Mouse (Mus musculus): ENCODE data around the gene Sh3bgr. TPM values are rescaled to one million over a fixed set of nuclear protein-coding genes. Genes with fewer than 3 reads are reported as not detected.

Sh3bgr gene
- total and polyA plus RNA-seq, 2 experiments from 2014 or later: 227 to 622 TPM

GRCm38 (mm10) chr16:96187619-96188018, 12.6 kb upstream of the Sh3bgr start:
- Histone ChIP-seq H3K4me3 (ENCODE audit: low read depth, low read length) (no peak overlapping the region), H3K9ac (replicated peaks; ENCODE audit: low read depth, low read length) (no peak overlapping the region), H3K4me1 (ENCODE audit: control insufficient read depth, insufficient read depth) (0 out of 2 replicates have a peak, but pooled peaks cover 2% of the 10 kb centered on the region), H3K27me3 (ENCODE audit: control insufficient read depth, insufficient read depth, low read length) (no peaks in the 10 kb centered on the region), H3K9me3 (replicated peaks; ENCODE audit: control insufficient read depth, low read length) (no peaks in the 10 kb centered on the region), H3K36me3 (replicated peaks; ENCODE audit: control insufficient read depth, insufficient read depth, low read length) (no peaks in the 10 kb centered on the region), H3K4me2 (ENCODE audit: low read depth, low read length) (no peak overlapping the region), H3K27ac (ENCODE audit: low read depth) (no peak overlapping the region)
- WGBS: 73% methylated on average over 5 of the region's 5 CpGs
- DNase-seq (ENCODE audit: low spot score) (no peak), ATAC-seq (ENCODE audit: insufficient read depth, low read depth) (no peak)
- no peak for TF ChIP-seq EP300 (IDR thresholded peaks at IDR 0.05; ENCODE audit: low read depth)

- Histone ChIP-seq H3K27ac (ENCODE audit: low read depth) (peak within 1 kb of the TSS; percentile 90), H3K36me3 (replicated peaks; ENCODE audit: control insufficient read depth, insufficient read depth, low read length) (no peaks in the 10 kb centered on the region), H3K9ac (replicated peaks; ENCODE audit: low read depth, low read length) (peak within 1 kb of the TSS; percentile 64), H3K9me3 (replicated peaks; ENCODE audit: control insufficient read depth, low read length) (no peaks in the 10 kb centered on the region), H3K4me1 (ENCODE audit: control insufficient read depth, insufficient read depth) (0 out of 2 replicates have a peak, but pooled peaks cover 6% of the 10 kb centered on the region), H3K4me2 (ENCODE audit: low read depth, low read length) (peak within 1 kb of the TSS; percentile 92), H3K4me3 (ENCODE audit: low read depth, low read length) (peak within 1 kb of the TSS; percentile 91), H3K27me3 (ENCODE audit: control insufficient read depth, insufficient read depth, low read length) (no peaks in the 10 kb centered on the region)
- TF ChIP-seq CTCF (IDR thresholded peaks at IDR 0.05; ENCODE audit: low read depth): no peak
- no peak for TF ChIP-seq EP300 (IDR thresholded peaks at IDR 0.05; ENCODE audit: low read depth)
- DNase-seq (ENCODE audit: low spot score): peak; percentile 98
- ATAC-seq (ENCODE audit: insufficient read depth, low read depth): peak; percentile 97
- under 1% methylated on average over 77 of the region's 77 CpGs for WGBS
These were observed 8.4 kb upstream of the Sh3bgr start, which contains the start of gene Lca5l for GRCm38 (mm10) chr16:96191531-96192506. Lca5l (minus strand) TSS chr16:96192271.

- TF ChIP-seq CTCF (IDR thresholded peaks at IDR 0.05; ENCODE audit: low read depth) (no peak), EP300 (IDR thresholded peaks at IDR 0.05; ENCODE audit: low read depth) (no peak)
- ATAC-seq (ENCODE audit: insufficient read depth, low read depth): no peak; the same call in 1 of the 2 replicates
- peak overlapping the region; percentile 62 for H3K4me2 ChIP-seq (ENCODE audit: low read depth, low read length)
- no peaks in the 10 kb centered on the region for H3K36me3 ChIP-seq (replicated peaks; ENCODE audit: control insufficient read depth, insufficient read depth, low read length)
- DNase-seq (ENCODE audit: low spot score): no peak
- no peaks in the 10 kb centered on the region for H3K27me3 ChIP-seq (ENCODE audit: control insufficient read depth, insufficient read depth, low read length)
- peak overlapping the region; percentile 96 for H3K27ac ChIP-seq (ENCODE audit: low read depth)
- H3K9ac ChIP-seq (replicated peaks; ENCODE audit: low read depth, low read length): peak overlapping the region; percentile 66
- no peaks in the 10 kb centered on the region for H3K9me3 ChIP-seq (replicated peaks; ENCODE audit: control insufficient read depth, low read length)
- 15% methylated on average over 9 of the region's 9 CpGs for WGBS
- peaks cover 6% of the 10 kb centered on the region for H3K4me1 ChIP-seq (ENCODE audit: control insufficient read depth, insufficient read depth)
- peak overlapping the region; percentile 49 for H3K4me3 ChIP-seq (ENCODE audit: low read depth, low read length)
These were observed 415 bp downstream of the Sh3bgr start for GRCm38 (mm10) chr16:96200702-96201028.

- Histone ChIP-seq H3K9ac (replicated peaks; ENCODE audit: low read depth, low read length) (peak overlapping the region; percentile 66), H3K4me1 (ENCODE audit: control insufficient read depth, insufficient read depth) (peaks cover 13% of the 10 kb centered on the region), H3K4me2 (ENCODE audit: low read depth, low read length) (peak overlapping the region; percentile 62), H3K4me3 (ENCODE audit: low read depth, low read length) (peak overlapping the region; percentile 49), H3K9me3 (replicated peaks; ENCODE audit: control insufficient read depth, low read length) (no peaks in the 10 kb centered on the region), H3K27ac (ENCODE audit: low read depth) (peak overlapping the region; percentile 96), H3K27me3 (ENCODE audit: control insufficient read depth, insufficient read depth, low read length) (no peaks in the 10 kb centered on the region), H3K36me3 (replicated peaks; ENCODE audit: control insufficient read depth, insufficient read depth, low read length) (no peaks in the 10 kb centered on the region)
- ATAC-seq (ENCODE audit: insufficient read depth, low read depth): no peak
- TF ChIP-seq EP300 (IDR thresholded peaks at IDR 0.05; ENCODE audit: low read depth) (no peak), CTCF (IDR thresholded peaks at IDR 0.05; ENCODE audit: low read depth) (no peak)
- WGBS: 45% methylated on average over 11 of the region's 11 CpGs
- DNase-seq (ENCODE audit: low spot score): no peak
These were observed 1.4 kb downstream of the Sh3bgr start for GRCm38 (mm10) chr16:96201485-96202232.

GRCm38 (mm10) chr16:96209789-96210188, 9.5 kb downstream of the Sh3bgr start:
- peaks cover 41% of the 10 kb centered on the region for H3K4me1 ChIP-seq (ENCODE audit: control insufficient read depth, insufficient read depth)
- H3K9me3 ChIP-seq (replicated peaks; ENCODE audit: control insufficient read depth, low read length): no peaks in the 10 kb centered on the region
- H3K4me3 ChIP-seq (ENCODE audit: low read depth, low read length): no peak overlapping the region
- no peak overlapping the region for H3K4me2 ChIP-seq (ENCODE audit: low read depth, low read length)
- H3K27ac ChIP-seq (ENCODE audit: low read depth): peak overlapping the region; percentile 89
- H3K27me3 ChIP-seq (ENCODE audit: control insufficient read depth, insufficient read depth, low read length): no peaks in the 10 kb centered on the region
- H3K9ac ChIP-seq (replicated peaks; ENCODE audit: low read depth, low read length): no peak overlapping the region
- peaks cover 8% of the 10 kb centered on the region; the same call in 1 of the 2 replicates for H3K36me3 ChIP-seq (replicated peaks; ENCODE audit: control insufficient read depth, insufficient read depth, low read length)
- 40% methylated on average over 10 of the region's 10 CpGs for WGBS
- DNase-seq (ENCODE audit: low spot score) (no peak), ATAC-seq (ENCODE audit: insufficient read depth, low read depth) (no peak)
- peak; percentile 71 for TF ChIP-seq EP300 (IDR thresholded peaks at IDR 0.05; ENCODE audit: low read depth)
- no peak for TF ChIP-seq CTCF (IDR thresholded peaks at IDR 0.05; ENCODE audit: low read depth)

All from heart, postnatal 0 days (tissue).